Mouse (Mus musculus): ENCODE measurements around the gene Gne. TPM values are rescaled to one million over a fixed set of nuclear protein-coding genes. Genes with fewer than 3 reads are reported as not detected.
A peak's percentile ranks its signal among the peaks of the same experiment; 100 is the strongest.
"Not testable (repeated sequence)": the region's sequence is repeated elsewhere in the genome, so short reads cannot be mapped to it uniquely, and the experiment has no call there.

The Gne gene
- polyA plus RNA-seq, 1 experiment: 0.68 TPM

DNA sequence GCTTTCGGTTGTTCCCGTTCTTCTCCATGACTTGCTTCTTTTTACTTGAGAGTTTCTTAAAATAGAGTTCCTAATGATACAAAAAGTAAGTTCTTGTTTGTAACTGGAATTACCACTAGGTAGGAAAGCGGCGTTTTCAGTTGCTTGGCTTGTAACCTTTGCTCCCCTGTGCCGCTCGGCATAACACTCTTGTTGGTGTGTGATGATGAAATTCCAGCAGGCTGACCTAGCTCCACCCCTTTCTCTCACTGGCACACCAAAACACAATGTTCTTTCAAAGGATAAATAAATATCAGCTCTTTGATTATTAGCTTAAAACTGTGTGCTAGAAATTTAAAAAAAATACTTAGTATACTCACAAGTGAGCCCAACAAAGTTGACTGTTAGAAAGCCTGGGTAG, 17.1 kb downstream of the Gne start:
- Histone ChIP-seq H3K4me1 (ENCODE audit: control insufficient read depth) (peaks cover 50% of the 10 kb centered on the region), H3K4me3 (replicated peaks) (peak overlapping the region; percentile 38), H3K27me3 (ENCODE audit: control insufficient read depth) (no peaks in the 10 kb centered on the region), H3K9me3 (ENCODE audit: control insufficient read depth, low read length) (no peaks in the 10 kb centered on the region), H3K36me3 (ENCODE audit: control insufficient read depth) (peaks cover 21% of the 10 kb centered on the region)
- TF ChIP-seq TAL1 (IDR thresholded peaks at IDR 0.05; ENCODE audit: low read length) (no peak), GATA1 (IDR thresholded peaks at IDR 0.05; ENCODE audit: low read length) (no peak)

DNA sequence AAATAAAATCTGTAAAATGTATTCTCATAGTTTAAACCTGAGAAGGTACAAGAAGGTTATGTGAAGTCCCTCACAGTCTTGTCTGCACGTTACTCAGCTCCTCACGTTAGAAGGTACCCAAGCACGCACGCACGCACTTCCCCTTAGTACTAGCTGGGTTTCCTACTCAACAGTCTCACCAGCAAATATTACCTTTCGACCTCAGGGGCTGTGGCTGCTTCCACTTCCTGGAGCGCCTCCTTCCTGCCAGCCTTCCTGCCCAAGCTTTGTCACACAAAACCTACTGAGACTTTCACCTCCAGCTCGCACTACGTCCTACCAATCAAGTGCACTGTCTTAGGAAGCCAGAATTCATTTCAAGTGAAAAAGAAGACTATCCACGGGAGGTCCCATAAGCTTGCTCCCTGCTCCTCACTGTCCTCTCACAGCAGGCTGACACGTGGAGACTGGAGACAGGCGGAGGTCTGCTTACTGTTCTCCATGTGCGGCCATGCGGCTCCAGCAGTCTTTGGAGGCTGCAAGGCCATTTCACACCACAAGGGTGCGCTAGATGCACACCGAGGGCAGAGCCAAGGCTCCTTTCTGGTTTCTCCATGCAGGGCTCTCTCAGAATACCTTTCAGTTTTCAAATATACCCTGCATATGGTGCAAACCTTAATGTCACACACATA, 18.5 kb downstream of the Gne start:
- Histone ChIP-seq H3K27me3 (ENCODE audit: control insufficient read depth) (no peaks in the 10 kb centered on the region), H3K4me3 (replicated peaks) (peak overlapping the region; percentile 23), H3K36me3 (ENCODE audit: control insufficient read depth) (peaks cover 28% of the 10 kb centered on the region), H3K4me1 (ENCODE audit: control insufficient read depth) (peaks cover 36% of the 10 kb centered on the region), H3K9me3 (ENCODE audit: control insufficient read depth, low read length) (no peaks in the 10 kb centered on the region)
- TF ChIP-seq GATA1 (IDR thresholded peaks at IDR 0.05; ENCODE audit: low read length) (no peak), TAL1 (IDR thresholded peaks at IDR 0.05; ENCODE audit: low read length) (no peak)

DNA sequence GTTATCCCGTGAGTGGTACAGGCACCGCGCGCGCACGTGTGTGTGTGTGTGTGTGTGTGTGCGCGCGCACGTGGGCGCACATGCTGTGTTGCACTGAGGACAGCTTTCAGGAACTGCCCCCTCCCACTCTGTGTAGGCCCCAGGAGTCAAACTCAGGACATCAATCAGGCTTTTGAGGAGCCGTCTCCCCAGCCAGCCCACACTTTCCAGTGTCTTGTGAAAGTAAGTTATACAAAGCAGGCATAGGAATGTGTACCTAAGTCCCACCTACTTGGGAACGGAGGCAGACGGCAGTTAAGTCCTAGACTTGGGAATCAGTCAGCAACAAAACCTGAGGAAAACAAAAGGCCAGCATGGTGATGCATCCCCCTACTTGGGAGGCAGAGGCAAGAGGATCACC, 21.2 kb downstream of the Gne start:
- TF ChIP-seq GATA1 (IDR thresholded peaks at IDR 0.05; ENCODE audit: low read length) (no peak), TAL1 (IDR thresholded peaks at IDR 0.05; ENCODE audit: low read length) (no peak)
- no peaks in the 10 kb centered on the region for H3K27me3 ChIP-seq (ENCODE audit: control insufficient read depth)
- H3K36me3 ChIP-seq (ENCODE audit: control insufficient read depth): peaks cover 46% of the 10 kb centered on the region
- no peaks in the 10 kb centered on the region for H3K9me3 ChIP-seq (ENCODE audit: control insufficient read depth, low read length)
- H3K4me1 ChIP-seq (ENCODE audit: control insufficient read depth): peaks cover 17% of the 10 kb centered on the region
- no peak overlapping the region for H3K4me3 ChIP-seq (replicated peaks)

- peaks cover 10% of the 10 kb centered on the region for H3K4me1 ChIP-seq (ENCODE audit: control insufficient read depth)
- no peaks in the 10 kb centered on the region for H3K27me3 ChIP-seq (ENCODE audit: control insufficient read depth)
- no peaks in the 10 kb centered on the region for H3K9me3 ChIP-seq (ENCODE audit: control insufficient read depth, low read length)
- TF ChIP-seq TAL1 (IDR thresholded peaks at IDR 0.05; ENCODE audit: low read length) (no peak), GATA1 (IDR thresholded peaks at IDR 0.05; ENCODE audit: low read length) (no peak)
- H3K4me3 ChIP-seq (replicated peaks): no peak overlapping the region
- H3K36me3 ChIP-seq (ENCODE audit: control insufficient read depth): peaks cover 52% of the 10 kb centered on the region
Measured at GRCm38 (mm10) chr4:44062062-44062461, 21.9 kb downstream of the Gne start.

- no peaks in the 10 kb centered on the region for H3K27me3 ChIP-seq (ENCODE audit: control insufficient read depth)
- H3K36me3 ChIP-seq (ENCODE audit: control insufficient read depth): peaks cover 55% of the 10 kb centered on the region
Measured at GRCm38 (mm10) chr4:44059674-44060073, 24.3 kb downstream of the Gne start.

DNA sequence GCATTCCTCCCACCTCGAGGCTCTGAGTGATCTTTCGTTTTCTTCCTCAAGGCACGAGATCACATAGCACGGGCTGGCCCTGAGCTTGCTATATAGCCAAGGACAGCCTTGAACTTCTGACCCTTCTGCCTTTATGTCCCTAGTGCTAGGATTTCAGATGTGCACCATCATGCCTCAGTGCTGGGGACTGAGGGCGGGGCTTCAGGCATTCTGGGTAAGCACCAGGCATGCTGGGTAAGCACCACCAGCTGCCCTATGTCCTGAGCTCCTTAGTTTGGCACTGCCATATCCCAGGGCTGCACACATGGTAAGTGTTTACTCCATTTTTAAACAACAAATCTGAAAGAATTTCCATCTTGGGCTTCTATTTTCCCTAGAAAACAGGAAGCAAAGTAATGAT, 34.2 kb downstream of the Gne start:
- no peaks in the 10 kb centered on the region for H3K9me3 ChIP-seq (ENCODE audit: control insufficient read depth, low read length)
- no peaks in the 10 kb centered on the region for H3K27me3 ChIP-seq (ENCODE audit: control insufficient read depth)
- H3K4me3 ChIP-seq (replicated peaks): no peak overlapping the region
- TF ChIP-seq TAL1 (IDR thresholded peaks at IDR 0.05; ENCODE audit: low read length): no peak
- TF ChIP-seq GATA1 (IDR thresholded peaks at IDR 0.05; ENCODE audit: low read length): no peak
- peaks cover 69% of the 10 kb centered on the region for H3K36me3 ChIP-seq (ENCODE audit: control insufficient read depth)
- no peaks in the 10 kb centered on the region for H3K4me1 ChIP-seq (ENCODE audit: control insufficient read depth)

More at GRCm38 (mm10) chr4:44059674-44060073, 24.3 kb downstream of the Gne start:
- H3K4me1 ChIP-seq (ENCODE audit: control insufficient read depth): peaks cover 2% of the 10 kb centered on the region; the same call in 1 of the 2 replicates
- H3K4me3 ChIP-seq (replicated peaks): no peak overlapping the region
- no peak for TF ChIP-seq GATA1 (IDR thresholded peaks at IDR 0.05; ENCODE audit: low read length)
- TF ChIP-seq TAL1 (IDR thresholded peaks at IDR 0.05; ENCODE audit: low read length): no peak
- no peaks in the 10 kb centered on the region for H3K9me3 ChIP-seq (ENCODE audit: control insufficient read depth, low read length)

DNA sequence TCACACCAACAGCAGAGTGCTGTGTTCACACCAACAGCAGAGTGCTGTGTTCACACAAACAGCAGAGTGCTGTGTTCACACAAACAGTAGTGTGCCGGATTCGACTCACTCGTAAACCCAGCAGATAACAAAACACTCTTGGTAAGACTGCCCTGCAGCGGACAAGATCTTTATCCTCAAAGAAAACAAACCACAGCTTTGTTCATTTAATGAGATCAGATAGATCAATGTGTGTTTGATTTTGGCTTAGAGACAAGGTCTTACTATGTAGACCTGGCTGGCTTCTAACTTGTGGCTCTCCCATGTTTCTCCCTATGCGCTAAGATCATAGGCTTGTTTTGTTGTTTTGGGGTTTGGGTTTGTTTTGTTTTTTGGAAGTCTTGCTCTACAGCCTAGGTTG, 37.9 kb downstream of the Gne start:
- Histone ChIP-seq H3K4me3 (replicated peaks) (no peak overlapping the region), H3K9me3 (ENCODE audit: control insufficient read depth, low read length) (no peaks in the 10 kb centered on the region), H3K4me1 (ENCODE audit: control insufficient read depth) (no peaks in the 10 kb centered on the region), H3K36me3 (ENCODE audit: control insufficient read depth) (peaks cover 71% of the 10 kb centered on the region), H3K27me3 (ENCODE audit: control insufficient read depth) (no peaks in the 10 kb centered on the region)
- TF ChIP-seq GATA1 (IDR thresholded peaks at IDR 0.05; ENCODE audit: low read length): no peak
- no peak for TF ChIP-seq TAL1 (IDR thresholded peaks at IDR 0.05; ENCODE audit: low read length)

GRCm38 (mm10) chr4:44044685-44045356, 39.2 kb downstream of the Gne start:
- Histone ChIP-seq H3K36me3 (ENCODE audit: control insufficient read depth) (peaks cover 74% of the 10 kb centered on the region), H3K9me3 (ENCODE audit: control insufficient read depth, low read length) (no peaks in the 10 kb centered on the region), H3K27me3 (ENCODE audit: control insufficient read depth) (no peaks in the 10 kb centered on the region), H3K4me1 (ENCODE audit: control insufficient read depth) (no peaks in the 10 kb centered on the region), H3K4me3 (replicated peaks) (no peak overlapping the region)
- TF ChIP-seq GATA1 (IDR thresholded peaks at IDR 0.05; ENCODE audit: low read length): no peak
- no peak for TF ChIP-seq TAL1 (IDR thresholded peaks at IDR 0.05; ENCODE audit: low read length)

DNA sequence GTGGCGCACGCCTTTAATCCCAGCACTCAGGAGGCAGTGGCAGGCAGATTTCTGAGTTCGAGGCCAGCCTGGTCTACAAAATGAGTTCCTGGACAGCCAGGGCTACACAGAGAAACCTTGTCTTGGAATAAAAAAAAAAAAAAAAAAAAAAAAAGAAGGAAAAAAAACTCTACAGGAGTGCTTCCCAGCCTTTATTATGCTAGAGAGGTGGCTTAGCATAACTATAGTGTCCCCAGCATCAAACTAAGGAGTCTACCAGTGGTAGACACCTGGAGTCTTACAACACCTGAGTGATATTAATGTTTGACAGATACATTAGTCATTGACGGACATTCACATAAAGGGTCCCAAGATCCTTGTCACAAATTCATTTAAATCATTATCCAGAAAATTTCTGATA, 40.8 kb downstream of the Gne start:
- H3K9me3 ChIP-seq (ENCODE audit: control insufficient read depth, low read length); H3K4me1 ChIP-seq (ENCODE audit: control insufficient read depth); H3K4me3 ChIP-seq (replicated peaks); H3K27me3 ChIP-seq (ENCODE audit: control insufficient read depth): not testable (repeated sequence)
- H3K36me3 ChIP-seq (ENCODE audit: control insufficient read depth): peaks cover 76% of the 10 kb centered on the region

Measured in erythroblast, embryonic 14.5 days (primary cell).